Mouse (Mus musculus) kidney, adult 2 months (tissue): ENCODE measurements around the gene Hoxb5.

Source experiments
- CTCF ChIP-seq: fragments of 200-500 bp; conservative IDR thresholded peaks from 2 replicates; pipeline ENCODE4 v1.5.1; 2011; ENCODE audit warnings: low read depth, mild to moderate bottlenecking, control low read depth, low read length, moderate library complexity, mixed read lengths; ENCODE audit not compliant: insufficient read depth, insufficient read length
- POLR2A ChIP-seq: fragments of 200-500 bp; IDR thresholded peaks from one replicate; pipeline ENCODE4 v1.6.1; 2011; ENCODE audit warnings: low read depth, low read length, control low read depth

DNA sequence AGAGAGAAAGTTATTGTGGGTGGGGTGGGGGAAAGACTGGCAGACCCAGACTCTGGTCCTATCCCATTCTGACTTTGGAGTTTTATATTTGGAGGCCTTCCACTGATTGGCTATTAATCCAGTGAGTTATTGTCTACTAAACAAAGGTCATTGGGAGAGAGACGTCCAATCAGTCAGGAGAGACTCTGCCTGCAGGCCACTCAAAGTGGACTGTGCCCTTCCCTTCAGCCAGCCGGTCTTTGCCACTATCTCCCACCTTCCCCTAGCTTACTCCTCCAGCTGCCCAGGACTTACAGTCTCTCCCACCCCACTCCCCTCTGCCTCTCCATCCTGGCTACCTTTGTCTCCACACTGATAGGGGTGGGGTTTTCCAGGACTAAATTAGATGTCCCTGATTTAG, 33.5 kb downstream of the Hoxb5 start:
- TF ChIP-seq POLR2A (no peak), CTCF (no peak)
